Mouse (Mus musculus) cerebellum, adult 2 months (tissue): ENCODE results near the gene Gm42791. TPM values are rescaled to one million over a fixed set of nuclear protein-coding genes. Genes with fewer than 3 reads are reported as not detected.

ENCODE experiments used
- DNase-seq, 2 experiments: peaks; one replicate each; pipeline ENCODE4 v3.0.0; 2021
- H3K27ac ChIP-seq: fragments of 200-500 bp; 2 replicates; pipeline ENCODE4 v1.5.1; 2012; ENCODE audit warnings: low read length, control low read depth, inconsistent platforms; ENCODE audit not compliant: insufficient read depth
- H3K27me3 ChIP-seq: fragments of 200-500 bp; 2 replicates; pipeline ENCODE4 v1.6.1; 2012; ENCODE audit warnings: inconsistent platforms, mild to moderate bottlenecking, low read length, moderate library complexity; ENCODE audit not compliant: control insufficient read depth, insufficient read depth
- H3K4me1 ChIP-seq: fragments of 200-500 bp; 2 replicates; pipeline ENCODE4 v1.6.1; 2011; ENCODE audit warnings: low read length; ENCODE audit not compliant: control insufficient read depth, insufficient read depth
- H3K4me3 ChIP-seq: fragments of 200-500 bp; replicated peaks from 2 replicates; pipeline ENCODE3; 2011; ENCODE audit warnings: mild to moderate bottlenecking, low read depth, low read length, control low read depth; ENCODE audit not compliant: insufficient read depth
- CTCF ChIP-seq: fragments of 200-500 bp; IDR thresholded peaks from 2 replicates; pipeline ENCODE4 v1.5.1; 2011; ENCODE audit warnings: low read depth, mild to moderate bottlenecking, control low read depth, low read length, moderate library complexity, borderline replicate concordance; ENCODE audit not compliant: insufficient read depth
- POLR2A ChIP-seq: fragments of 200-500 bp; IDR thresholded peaks from 2 replicates; pipeline ENCODE4 v1.6.1; 2011; ENCODE audit warnings: low read length, control low read depth, borderline replicate concordance; ENCODE audit not compliant: insufficient read depth
- WGBS: fragments of 180-500 bp; shearing (Covaris S2); methylation state at CpG from one replicate; pipeline ENCODE4 v1.1.7; 2018; 5-methylcytosine and 5-hydroxymethylcytosine counted together
- polyA plus RNA-seq: library from polyadenylated mRNA; depleted of rRNA; stranded (reverse); fragments of >200 nt; gene quantifications from 2 replicates; pipeline ENCODE4 v1.2.3, GENCODE M21; 2012

Gene Gm42791
- polyA plus RNA-seq, 1 experiment: not detected

GRCm38 (mm10) chr5:149005701-149006361 lies 10.9 kb upstream of the Gm42791 start:
- Histone ChIP-seq H3K27me3 (no peaks in the 10 kb centered on the region), H3K27ac (no peak overlapping the region), H3K4me3 (peak overlapping the region; percentile 59), H3K4me1 (no peaks in the 10 kb centered on the region)
- 60% methylated on average over 9 of the region's 9 CpGs for WGBS
- DNase-seq: peak in 1 of 2 experiments; percentile 23
- TF ChIP-seq CTCF (no peak), POLR2A (no peak)

GRCm38 (mm10) chr5:149005083-149005482 lies 10.1 kb upstream of the Gm42791 start:
- WGBS: 43% methylated on average over 9 of the region's 9 CpGs
- no peaks in the 10 kb centered on the region for H3K4me1 ChIP-seq
- no peak overlapping the region for H3K27ac ChIP-seq
- TF ChIP-seq CTCF (no peak), POLR2A (no peak)
- H3K4me3 ChIP-seq: no peak overlapping the region
- no peak for DNase-seq
- H3K27me3 ChIP-seq: no peaks in the 10 kb centered on the region

- no peak for DNase-seq
- TF ChIP-seq POLR2A (no peak), CTCF (no peak)
- 38% methylated on average over 2 of the region's 2 CpGs for WGBS
- H3K27me3 ChIP-seq: no peaks in the 10 kb centered on the region
- no peaks in the 10 kb centered on the region for H3K4me1 ChIP-seq
- no peak overlapping the region for H3K27ac ChIP-seq
- H3K4me3 ChIP-seq: no peak overlapping the region
Measured at GRCm38 (mm10) chr5:149003137-149003536, 8.2 kb upstream of the Gm42791 start.

- 55% methylated on average over 6 of the region's 6 CpGs for WGBS
Measured at GRCm38 (mm10) chr5:149002803-149003115, 7.8 kb upstream of the Gm42791 start.

GRCm38 (mm10) chr5:149002034-149002802 lies 7.3 kb upstream of the Gm42791 start:
- Histone ChIP-seq H3K4me3 (no peak overlapping the region), H3K27me3 (no peaks in the 10 kb centered on the region), H3K27ac (no peak overlapping the region), H3K4me1 (no peaks in the 10 kb centered on the region)
- no peak for DNase-seq
- 66% methylated on average over 20 of the region's 20 CpGs for WGBS
- no peak for TF ChIP-seq CTCF
- no peak for TF ChIP-seq POLR2A

More at GRCm38 (mm10) chr5:149002803-149003115, 7.8 kb upstream of the Gm42791 start:
- no peak for DNase-seq
- TF ChIP-seq CTCF (no peak), POLR2A (no peak)
- no peak overlapping the region for H3K4me3 ChIP-seq
- no peaks in the 10 kb centered on the region for H3K27me3 ChIP-seq
- H3K4me1 ChIP-seq: no peaks in the 10 kb centered on the region
- no peak overlapping the region for H3K27ac ChIP-seq

- no peak for DNase-seq
- H3K27ac ChIP-seq: no peak overlapping the region
- H3K27me3 ChIP-seq: no peaks in the 10 kb centered on the region
- WGBS: 91% methylated on average over 7 of the region's 7 CpGs
- no peak for TF ChIP-seq POLR2A
- no peak for TF ChIP-seq CTCF
- H3K4me3 ChIP-seq: no peak overlapping the region
- no peaks in the 10 kb centered on the region for H3K4me1 ChIP-seq
Measured at GRCm38 (mm10) chr5:148999802-149000201, 4.9 kb upstream of the Gm42791 start.

- TF ChIP-seq POLR2A: no peak
- no peak for TF ChIP-seq CTCF
- DNase-seq: no peak
- Histone ChIP-seq H3K27ac (no peak overlapping the region), H3K4me1 (no peaks in the 10 kb centered on the region), H3K27me3 (no peaks in the 10 kb centered on the region), H3K4me3 (no peak overlapping the region)
- 92% methylated on average over 14 of the region's 14 CpGs for WGBS
Measured at GRCm38 (mm10) chr5:148998512-148998911, 3.6 kb upstream of the Gm42791 start.

GRCm38 (mm10) chr5:148996709-148997037 lies 1.7 kb upstream of the Gm42791 start:
- no peak overlapping the region for H3K4me3 ChIP-seq
- H3K27ac ChIP-seq: no peak overlapping the region
- H3K4me1 ChIP-seq: no peaks in the 10 kb centered on the region
- WGBS: 63% methylated on average over 4 of the region's 4 CpGs
- no peaks in the 10 kb centered on the region for H3K27me3 ChIP-seq
- no peak for TF ChIP-seq POLR2A
- no peak for DNase-seq
